Mouse (Mus musculus) gastrocnemius, postnatal 14 days (tissue): Measurements from ENCODE around the gene Mical2. TPM values are rescaled to one million over a fixed set of nuclear protein-coding genes. Genes with fewer than 3 reads are reported as not detected.
A peak's percentile ranks its signal among the peaks of the same experiment; 100 is the strongest.

Source experiments
- DNase-seq: peaks from one replicate; pipeline ENCODE4 v3.0.0; 2021; ENCODE audit warnings: mixed read lengths
- intact Hi-C: fragments of 180-260 bp; cut with DNase I; formaldehyde crosslinking; loops from one replicate; pipeline ENCODE4 v1.15.1; 2025; ENCODE audit warnings: low total_unique reads
- total RNA-seq, 2 experiments: library from RNA; stranded (reverse); gene quantifications; 2 replicates each; pipeline ENCODE4 v1.2.3; 2021

The Mical2 gene
- total RNA-seq, 2 experiments from 2014 or later = 86.4 to 106 TPM

- intact Hi-C loops = no loop called here
- DNase-seq = no peak
These were observed 73.3 kb downstream of the Mical2 start for GRCm38 (mm10) chr7:112298871-112299422.

- intact Hi-C loops = no loop called here
These were observed 74.0 kb downstream of the Mical2 start for GRCm38 (mm10) chr7:112299521-112300096.

GRCm38 (mm10) chr7:112300141-112300540 lies 74.5 kb downstream of the Mical2 start:
- intact Hi-C loops = no loop called here
- DNase-seq = no peak

More at GRCm38 (mm10) chr7:112299521-112300096, 74.0 kb downstream of the Mical2 start:
- DNase-seq = no peak

DNA sequence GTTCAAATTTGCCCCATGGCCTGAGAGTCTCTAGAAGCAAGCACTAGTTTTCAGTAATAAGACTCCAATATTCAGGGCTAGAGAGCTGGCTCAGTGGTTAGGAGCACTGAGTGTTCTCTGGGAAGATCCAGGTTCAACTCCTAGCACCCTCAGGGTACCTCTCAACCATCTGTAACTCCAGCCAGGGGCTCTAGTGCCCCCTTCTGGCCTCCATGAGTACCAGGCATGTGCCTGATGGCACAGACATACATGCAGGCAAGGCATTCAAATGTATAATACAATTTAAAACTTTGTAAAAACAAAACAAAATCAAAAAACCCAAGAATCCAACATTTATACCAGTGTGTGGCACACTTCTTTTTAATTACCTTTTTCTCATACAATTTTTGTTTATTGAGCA lies 75.4 kb downstream of the Mical2 start:
- intact Hi-C loops = no loop called here
- no peak for DNase-seq

DNA sequence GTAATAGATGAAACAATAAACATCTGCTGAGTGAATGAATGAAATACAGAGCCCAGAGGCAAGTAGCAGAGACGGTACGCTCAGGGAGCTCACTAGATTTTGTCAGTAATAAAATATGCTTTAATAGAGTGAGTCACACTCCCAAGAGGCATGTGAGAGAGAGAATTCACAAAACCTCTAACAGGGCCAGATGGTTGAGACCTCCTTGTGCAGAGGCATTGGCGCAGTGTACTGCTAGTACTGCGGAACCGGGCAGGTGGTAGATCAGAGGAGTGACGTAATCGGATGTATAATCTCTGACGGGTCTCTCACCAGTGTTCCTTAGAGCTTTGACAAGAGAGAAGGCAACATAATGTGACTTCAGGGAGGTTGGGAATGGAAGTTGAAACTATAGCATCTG lies 78.7 kb downstream of the Mical2 start:
- no peak for DNase-seq
- intact Hi-C loops = no loop called here

DNA sequence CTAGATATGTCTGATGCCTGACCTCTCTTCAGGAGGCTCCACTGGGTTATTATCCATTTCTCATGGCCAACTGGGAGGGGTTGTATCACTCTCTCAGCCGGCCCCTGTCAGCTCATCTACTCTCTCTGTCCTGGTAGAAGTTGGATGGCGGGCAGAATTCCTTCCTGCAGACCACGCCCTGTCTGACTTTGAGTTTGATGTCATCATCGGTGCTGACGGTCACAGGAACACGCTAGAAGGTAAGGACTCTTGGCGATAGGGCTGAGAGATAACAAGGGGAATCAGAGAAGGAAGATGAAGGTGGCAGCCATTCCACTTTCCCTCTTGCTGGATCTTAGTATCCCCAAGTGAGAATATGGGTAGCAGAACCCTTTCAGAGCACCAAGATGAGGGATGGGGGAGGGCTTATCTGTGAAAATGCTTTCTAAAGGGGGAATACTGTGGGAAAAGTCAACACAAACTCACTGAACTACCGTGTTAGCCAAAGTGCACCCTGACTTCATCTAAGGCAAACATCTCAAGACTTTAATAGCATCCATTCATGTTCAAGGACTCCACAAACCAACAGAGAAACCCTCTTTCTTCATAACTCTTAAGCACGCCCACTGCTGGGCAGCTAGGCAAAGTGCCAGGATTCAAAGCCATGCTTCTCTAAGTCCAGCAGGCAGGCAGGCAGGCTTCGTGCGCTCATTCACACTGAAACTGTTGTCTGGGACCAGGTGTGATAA lies 83.8 kb downstream of the Mical2 start:
- DNase-seq = no peak
- intact Hi-C loops = no loop called here

DNA sequence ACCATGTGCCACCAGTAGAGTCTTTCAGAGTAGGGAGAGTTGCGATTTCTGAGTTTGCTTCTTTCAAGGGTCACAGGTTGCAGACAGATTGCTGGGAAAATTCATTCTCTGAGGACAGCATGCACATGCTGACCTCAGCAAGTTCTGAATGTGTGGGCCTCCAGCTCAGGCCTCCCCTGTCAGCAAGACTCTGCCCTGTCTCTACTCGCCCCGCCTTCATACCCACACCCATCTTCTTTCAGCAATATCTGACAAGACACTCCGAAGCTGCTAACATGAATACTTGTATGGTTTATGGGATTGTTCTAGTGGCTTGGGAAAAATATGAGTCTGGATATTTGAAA lies 84.3 kb downstream of the Mical2 start:
- intact Hi-C loops = no loop called here
- no peak for DNase-seq

GRCm38 (mm10) chr7:112313211-112313610 lies 87.6 kb downstream of the Mical2 start:
- intact Hi-C loops = no loop called here
- no peak for DNase-seq

- no peak for DNase-seq
- intact Hi-C loops = no loop called here
These were observed 88.0 kb downstream of the Mical2 start for GRCm38 (mm10) chr7:112313670-112314069.

- intact Hi-C loops = no loop called here
These were observed 90.6 kb downstream of the Mical2 start for GRCm38 (mm10) chr7:112316239-112316638.

GRCm38 (mm10) chr7:112317491-112317890 lies 91.8 kb downstream of the Mical2 start:
- DNase-seq = no peak
- intact Hi-C loops = no loop called here

More at GRCm38 (mm10) chr7:112316239-112316638, 90.6 kb downstream of the Mical2 start:
- DNase-seq = peak; percentile 66

GRCm38 (mm10) chr7:112318306-112318705 lies 92.7 kb downstream of the Mical2 start:
- intact Hi-C loops = no loop called here
- no peak for DNase-seq

DNA sequence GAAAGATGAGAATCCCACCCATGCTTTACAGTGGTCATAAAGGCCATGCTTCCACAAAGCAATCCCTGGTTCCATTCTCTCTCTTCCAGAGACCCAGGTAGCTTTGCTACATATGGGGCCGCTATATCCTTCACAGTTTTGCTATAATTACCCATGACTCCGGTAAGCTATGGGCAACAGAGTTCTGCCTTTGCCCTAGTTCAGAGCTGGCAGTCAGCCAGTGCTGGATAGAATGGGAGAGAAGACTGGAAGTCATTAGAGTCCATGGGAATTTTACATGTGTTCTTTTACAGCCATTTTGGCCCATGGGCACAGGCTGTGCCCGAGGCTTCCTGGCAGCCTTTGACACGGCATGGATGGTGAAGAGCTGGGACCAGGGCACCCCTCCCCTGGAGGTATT lies 93.8 kb downstream of the Mical2 start:
- no peak for DNase-seq
- intact Hi-C loops = no loop called here

GRCm38 (mm10) chr7:112320052-112320730 lies 94.5 kb downstream of the Mical2 start:
- no peak for DNase-seq
- intact Hi-C loops = no loop called here

GRCm38 (mm10) chr7:112321798-112322794 lies 96.4 kb downstream of the Mical2 start:
- no peak for DNase-seq

GRCm38 (mm10) chr7:112324577-112324976 lies 98.9 kb downstream of the Mical2 start:
- DNase-seq = no peak
- intact Hi-C loops = no loop called here

More at GRCm38 (mm10) chr7:112321798-112322794, 96.4 kb downstream of the Mical2 start:
- intact Hi-C loops = no loop called here

GRCm38 (mm10) chr7:112326852-112327251 lies 101.2 kb downstream of the Mical2 start:
- no peak for DNase-seq
- intact Hi-C loops = no loop called here

DNA sequence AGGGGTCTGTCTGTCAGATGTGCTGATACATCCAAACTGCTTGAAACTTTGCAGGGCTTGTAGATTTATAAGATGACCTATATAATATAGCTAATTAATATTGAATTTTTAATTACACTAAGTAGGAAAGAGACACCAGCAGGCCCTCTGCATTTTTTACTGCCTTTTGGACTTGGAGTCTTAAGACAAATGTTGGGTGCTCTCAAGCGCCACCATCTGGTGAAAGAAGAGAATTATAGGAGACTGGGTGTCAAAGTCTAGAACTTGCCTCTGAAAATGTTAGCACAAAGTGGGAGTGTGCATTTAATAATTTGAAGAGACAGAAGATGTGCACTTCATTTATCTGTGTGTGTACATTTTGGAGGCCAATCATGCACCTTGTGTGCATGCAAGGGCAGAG lies 103.3 kb downstream of the Mical2 start:
- intact Hi-C loops = no loop called here
- DNase-seq = peak; percentile 20

DNA sequence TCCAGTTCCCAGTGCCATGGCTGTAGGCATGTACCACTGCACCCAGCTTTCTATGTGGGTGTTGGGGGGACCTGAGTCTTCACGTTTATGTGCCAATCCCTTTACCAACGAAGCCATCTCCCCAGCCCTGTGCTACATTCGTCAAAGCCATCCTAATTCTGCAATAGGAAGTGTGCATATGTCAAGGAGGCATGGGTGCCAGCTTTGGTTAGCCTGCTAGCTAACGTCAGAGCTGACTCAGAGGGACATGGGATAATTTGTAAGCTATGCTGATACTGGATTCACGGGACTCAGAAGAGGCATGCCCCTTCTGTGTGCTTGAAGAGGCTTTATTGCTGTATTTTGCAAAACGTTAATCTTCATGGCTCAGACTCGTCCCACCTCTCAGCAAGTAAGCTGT lies 103.8 kb downstream of the Mical2 start:
- no peak for DNase-seq
- intact Hi-C loops = no loop called here
